Mouse (Mus musculus): ENCODE results near the gene Gm10428. TPM values are rescaled to one million over a fixed set of nuclear protein-coding genes. Genes with fewer than 3 reads are reported as not detected.

The Gm10428 gene
- polyA plus RNA-seq, 1 experiment from 2014 or later, result not detected

DNA sequence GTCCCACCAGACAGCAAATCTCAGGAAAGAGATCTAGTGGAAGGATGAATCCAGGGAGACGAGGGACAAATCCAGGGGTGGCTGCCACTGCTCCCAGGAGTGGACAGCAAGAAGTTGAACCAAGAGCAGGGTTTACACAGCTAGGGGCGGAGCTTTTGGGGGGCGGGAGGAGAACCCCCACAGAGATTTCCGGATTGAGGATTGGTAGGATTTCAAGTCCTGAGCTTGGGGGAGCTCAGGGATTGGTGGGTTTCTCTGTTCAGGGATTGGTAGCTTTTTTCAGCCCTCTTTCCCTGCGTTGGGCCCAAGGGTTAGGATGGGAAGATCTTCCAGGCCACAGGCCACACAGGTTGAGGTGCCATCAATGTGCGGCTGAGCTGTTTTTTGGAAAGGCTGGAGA, 5.0 kb downstream of the Gm10428 start:
- Histone ChIP-seq H3K9ac (ENCODE audit: low read depth, low read length) (no peak overlapping the region), H3K9me3 (ENCODE audit: control insufficient read depth) (no peaks in the 10 kb centered on the region), H3K4me3 (ENCODE audit: low read depth, low read length) (no peak overlapping the region), H3K27me3 (replicated peaks; ENCODE audit: control insufficient read depth, insufficient read depth, low read length) (no peaks in the 10 kb centered on the region; the same call in 1 of the 2 replicates), H3K36me3 (ENCODE audit: control insufficient read depth, insufficient read depth) (no peaks in the 10 kb centered on the region), H3K4me1 (replicated peaks; ENCODE audit: control insufficient read depth, insufficient read depth, low read length) (no peaks in the 10 kb centered on the region; the same call in 1 of the 2 replicates), H3K4me2 (replicated peaks; ENCODE audit: low read depth) (no peak overlapping the region), H3K27ac (ENCODE audit: low read depth, low read length) (no peak overlapping the region)
- 84% methylated on average over 6 of the region's 6 CpGs for WGBS
- ATAC-seq, result no peak
- no peak for TF ChIP-seq CTCF (IDR thresholded peaks at IDR 0.05; ENCODE audit: low read depth)

DNA sequence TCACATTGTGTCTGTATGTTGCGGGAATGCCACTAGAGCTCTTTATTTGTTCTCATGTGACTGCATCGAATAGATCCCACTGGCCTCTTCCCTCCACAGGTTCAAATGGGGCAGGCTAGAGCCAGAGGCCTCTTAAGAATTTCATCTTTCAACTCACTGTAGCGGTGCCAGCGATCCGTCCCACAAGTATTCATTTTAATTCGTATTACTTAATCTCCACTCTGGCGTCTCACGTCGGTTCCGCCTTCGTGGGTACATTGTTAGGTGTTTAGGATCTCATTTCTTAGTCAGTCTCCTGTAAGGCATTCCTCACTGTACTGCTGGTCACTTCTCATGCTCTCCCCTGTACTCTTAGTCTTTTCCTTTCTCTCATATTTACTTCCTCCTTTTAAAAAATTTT, 5.6 kb downstream of the Gm10428 start:
- TF ChIP-seq CTCF (IDR thresholded peaks at IDR 0.05; ENCODE audit: low read depth), result no peak
- Histone ChIP-seq H3K4me2 (replicated peaks; ENCODE audit: low read depth) (no peak overlapping the region), H3K4me1 (replicated peaks; ENCODE audit: control insufficient read depth, insufficient read depth, low read length) (no peaks in the 10 kb centered on the region; the same call in 1 of the 2 replicates), H3K36me3 (ENCODE audit: control insufficient read depth, insufficient read depth) (no peaks in the 10 kb centered on the region), H3K27me3 (replicated peaks; ENCODE audit: control insufficient read depth, insufficient read depth, low read length) (no peaks in the 10 kb centered on the region; the same call in 1 of the 2 replicates), H3K9me3 (ENCODE audit: control insufficient read depth) (no peaks in the 10 kb centered on the region), H3K27ac (ENCODE audit: low read depth, low read length) (peak overlapping the region; percentile 17; the same call in 1 of the 2 replicates), H3K9ac (ENCODE audit: low read depth, low read length) (no peak overlapping the region), H3K4me3 (ENCODE audit: low read depth, low read length) (no peak overlapping the region)
- no peak for ATAC-seq
- WGBS, result 88% methylated on average over 11 of the region's 11 CpGs

DNA sequence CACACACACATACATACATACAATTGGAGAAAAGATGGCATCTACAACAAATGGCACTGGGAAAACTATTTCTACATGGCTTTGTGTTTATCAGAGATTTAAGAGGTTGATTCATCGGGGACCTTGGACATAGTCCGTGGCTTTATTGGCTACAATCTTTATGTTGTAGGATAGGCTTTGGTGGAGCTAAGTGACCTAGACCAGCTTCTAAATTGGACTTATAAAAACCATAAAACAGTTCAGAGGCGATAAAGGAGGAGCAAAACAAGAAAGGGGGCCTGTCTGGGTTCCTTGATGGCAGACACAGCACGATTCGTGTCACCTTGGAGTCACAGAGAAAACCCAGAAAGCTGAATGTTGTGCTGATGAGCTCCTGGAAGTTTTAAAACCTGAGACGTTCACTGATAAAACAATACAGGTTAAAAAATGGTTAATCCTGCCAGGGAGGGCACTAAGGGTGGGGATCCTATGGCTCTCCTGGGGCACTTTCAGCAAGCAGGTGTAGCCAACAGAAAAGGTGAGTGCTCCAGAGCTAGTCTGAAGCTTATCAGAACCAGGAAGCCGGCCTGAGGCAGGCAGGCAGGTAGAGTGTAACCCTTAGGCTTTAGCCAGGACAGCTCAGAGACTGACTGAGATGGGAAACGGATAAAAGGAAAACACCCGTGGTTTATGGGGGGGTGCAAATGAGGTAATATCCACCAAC, 8.0 kb downstream of the Gm10428 start:
- Histone ChIP-seq H3K27me3 (replicated peaks; ENCODE audit: control insufficient read depth, insufficient read depth, low read length) (no peaks in the 10 kb centered on the region), H3K36me3 (ENCODE audit: control insufficient read depth, insufficient read depth) (no peaks in the 10 kb centered on the region), H3K9me3 (ENCODE audit: control insufficient read depth) (no peaks in the 10 kb centered on the region), H3K4me1 (replicated peaks; ENCODE audit: control insufficient read depth, insufficient read depth, low read length) (no peaks in the 10 kb centered on the region; the same call in 1 of the 2 replicates), H3K27ac (ENCODE audit: low read depth, low read length) (peak overlapping the region; percentile 91), H3K9ac (ENCODE audit: low read depth, low read length) (no peak overlapping the region), H3K4me3 (ENCODE audit: low read depth, low read length) (no peak overlapping the region), H3K4me2 (replicated peaks; ENCODE audit: low read depth) (peak overlapping the region; percentile 37)
- ATAC-seq, result peak; percentile 75
- 33% methylated on average over 9 of the region's 9 CpGs for WGBS
- TF ChIP-seq CTCF (IDR thresholded peaks at IDR 0.05; ENCODE audit: low read depth), result no peak

DNA sequence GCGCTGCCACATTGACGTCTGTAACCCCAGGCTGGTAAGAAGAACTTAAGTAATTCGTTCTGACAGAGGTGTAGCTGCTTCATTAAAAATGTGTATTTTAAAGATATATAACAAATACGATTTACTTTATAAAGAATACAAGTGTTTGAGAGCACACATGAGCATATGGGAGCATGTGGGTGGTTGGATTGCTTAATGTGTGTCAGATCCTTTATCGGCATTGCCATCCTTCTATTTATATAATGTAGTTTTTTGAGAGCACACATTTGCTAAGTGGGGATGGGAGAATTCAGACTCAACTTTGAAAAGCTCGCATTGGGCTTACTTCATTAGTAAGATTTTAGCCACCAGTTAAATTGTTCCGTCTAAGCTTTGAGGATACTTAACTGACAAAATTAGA, 23.6 kb downstream of the Gm10428 start:
- Histone ChIP-seq H3K27ac (ENCODE audit: low read depth, low read length) (no peak overlapping the region), H3K4me3 (ENCODE audit: low read depth, low read length) (no peak overlapping the region), H3K36me3 (ENCODE audit: control insufficient read depth, insufficient read depth) (peaks cover 19% of the 10 kb centered on the region), H3K27me3 (replicated peaks; ENCODE audit: control insufficient read depth, insufficient read depth, low read length) (no peaks in the 10 kb centered on the region), H3K4me1 (replicated peaks; ENCODE audit: control insufficient read depth, insufficient read depth, low read length) (no peaks in the 10 kb centered on the region), H3K9me3 (ENCODE audit: control insufficient read depth) (peaks cover 24% of the 10 kb centered on the region), H3K9ac (ENCODE audit: low read depth, low read length) (no peak overlapping the region), H3K4me2 (replicated peaks; ENCODE audit: low read depth) (no peak overlapping the region)
- WGBS, result 97% methylated on average over 7 of the region's 7 CpGs
- no peak for ATAC-seq
- no peak for TF ChIP-seq CTCF (IDR thresholded peaks at IDR 0.05; ENCODE audit: low read depth)

DNA sequence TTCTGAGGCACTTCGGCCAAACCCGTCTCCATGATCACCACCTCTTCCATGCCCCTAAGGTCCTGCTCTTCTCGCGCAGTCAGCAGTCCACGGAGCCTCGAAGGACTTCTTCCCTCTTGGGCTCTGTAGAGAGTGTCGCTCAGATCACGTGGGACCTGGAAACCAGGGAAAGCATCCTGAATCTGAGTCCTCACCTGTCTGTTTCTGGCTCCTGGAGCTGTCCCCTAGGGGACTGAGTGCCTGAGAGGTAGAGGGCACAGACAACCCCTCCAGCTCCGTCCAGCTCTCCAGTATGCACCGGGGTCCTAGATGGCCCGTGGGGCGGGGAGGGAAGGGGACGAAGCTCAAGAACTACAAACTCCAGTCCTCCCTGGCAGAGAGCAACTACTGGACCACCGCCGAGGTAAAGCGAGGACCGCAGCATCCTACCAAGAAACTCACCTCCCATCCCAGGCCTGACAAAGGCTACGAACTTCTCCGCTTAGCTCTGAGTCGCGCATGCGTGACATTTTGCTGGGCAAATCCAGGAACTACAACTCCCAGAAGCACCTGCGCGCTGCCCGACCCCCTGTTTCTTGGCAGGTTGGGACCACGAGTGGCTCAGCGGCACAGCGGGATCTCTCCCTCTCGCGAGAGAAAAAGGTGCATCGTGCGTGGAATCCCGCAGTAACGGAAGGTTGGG, 36.2 kb downstream of the Gm10428 start, which contains the start of gene Zfp286:
TSS of gene Zfp286 (minus strand) at position 528 of the 682 bp plus-strand sequence.
- H3K9ac ChIP-seq (ENCODE audit: low read depth, low read length), result 0 out of 2 replicates have a peak within 1 kb of the TSS, but pooled peaks have one; percentile 37
- peak; percentile 74 for ATAC-seq
- H3K4me3 ChIP-seq (ENCODE audit: low read depth, low read length), result peak within 1 kb of the TSS; percentile 44
- WGBS, result 6% methylated on average over 34 of the region's 34 CpGs
- H3K36me3 ChIP-seq (ENCODE audit: control insufficient read depth, insufficient read depth), result no peaks in the 10 kb centered on the region; the same call in none of the 2 replicates
- H3K4me2 ChIP-seq (replicated peaks; ENCODE audit: low read depth), result peak within 1 kb of the TSS; percentile 77
- no peaks in the 10 kb centered on the region for H3K27me3 ChIP-seq (replicated peaks; ENCODE audit: control insufficient read depth, insufficient read depth, low read length)
- 0 out of 2 replicates have a peak, but pooled peaks cover 4% of the 10 kb centered on the region for H3K4me1 ChIP-seq (replicated peaks; ENCODE audit: control insufficient read depth, insufficient read depth, low read length)
- no peak for TF ChIP-seq CTCF (IDR thresholded peaks at IDR 0.05; ENCODE audit: low read depth)
- H3K27ac ChIP-seq (ENCODE audit: low read depth, low read length), result no peak within 1 kb of the TSS
- H3K9me3 ChIP-seq (ENCODE audit: control insufficient read depth), result no peaks in the 10 kb centered on the region

DNA sequence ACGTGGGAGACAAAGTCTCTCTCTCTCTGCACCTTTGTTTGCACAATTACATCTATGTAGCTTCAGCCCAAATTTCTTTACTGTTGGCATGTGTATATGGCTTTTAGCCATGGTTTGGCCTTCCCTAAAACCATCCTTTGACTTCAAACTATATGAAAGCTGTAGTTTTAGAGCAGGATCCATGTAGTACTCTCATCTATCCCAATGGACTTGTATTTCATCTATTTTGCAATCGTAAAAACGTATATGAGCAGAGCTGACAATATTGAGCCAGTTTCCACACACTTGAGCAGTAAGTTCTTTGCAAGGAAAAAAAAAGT, 36.7 kb downstream of the Gm10428 start:
- ATAC-seq, result no peak
- 0 out of 2 replicates have a peak, but pooled peaks cover 4% of the 10 kb centered on the region for H3K4me1 ChIP-seq (replicated peaks; ENCODE audit: control insufficient read depth, insufficient read depth, low read length)
- H3K27ac ChIP-seq (ENCODE audit: low read depth, low read length), result no peak overlapping the region
- peak overlapping the region; percentile 77 for H3K4me2 ChIP-seq (replicated peaks; ENCODE audit: low read depth)
- no peak for TF ChIP-seq CTCF (IDR thresholded peaks at IDR 0.05; ENCODE audit: low read depth)
- H3K27me3 ChIP-seq (replicated peaks; ENCODE audit: control insufficient read depth, insufficient read depth, low read length), result no peaks in the 10 kb centered on the region
- WGBS, result 59% methylated on average over 3 of the region's 3 CpGs
- H3K9ac ChIP-seq (ENCODE audit: low read depth, low read length), result no peak overlapping the region
- H3K36me3 ChIP-seq (ENCODE audit: control insufficient read depth, insufficient read depth), result no peaks in the 10 kb centered on the region; the same call in 1 of the 2 replicates
- peak overlapping the region; percentile 44; the same call in 1 of the 2 replicates for H3K4me3 ChIP-seq (ENCODE audit: low read depth, low read length)
- no peaks in the 10 kb centered on the region for H3K9me3 ChIP-seq (ENCODE audit: control insufficient read depth)

Other genes with a start within 250 kb of the Gm10428 start
- gene Cenpv, start 213.8 kb upstream of the Gm10428 start, polyA plus RNA-seq (2015; fragmentation: Nextera tagmentation; extraction: Ambion mirVana), result 54.9 and 55.2 TPM in 2 replicates
- 2,405 and 2,440 TPM in 2 replicates for gene Ubb, start 201.9 kb upstream of the Gm10428 start, polyA plus RNA-seq (2015; fragmentation: Nextera tagmentation; extraction: Ambion mirVana)
- gene Trpv2, start 178.6 kb upstream of the Gm10428 start, polyA plus RNA-seq (2015; fragmentation: Nextera tagmentation; extraction: Ambion mirVana), result 6.0 and 6.3 TPM in 2 replicates
- 31.9 and 32.3 TPM in 2 replicates for gene Lrrc75a, start 104.6 kb upstream of the Gm10428 start, polyA plus RNA-seq (2015; fragmentation: Nextera tagmentation; extraction: Ambion mirVana)
- 62.2 and 67.7 TPM in 2 replicates for gene Mmgt2, start 104.4 kb upstream of the Gm10428 start, polyA plus RNA-seq (2015; fragmentation: Nextera tagmentation; extraction: Ambion mirVana)
- gene Zfp287, start 21.2 kb upstream of the Gm10428 start, polyA plus RNA-seq (2015; fragmentation: Nextera tagmentation; extraction: Ambion mirVana), result 1.5 and 2.3 TPM in 2 replicates
- 4.2 and 4.3 TPM in 2 replicates for gene Zfp286, start 36.4 kb downstream of the Gm10428 start, polyA plus RNA-seq (2015; fragmentation: Nextera tagmentation; extraction: Ambion mirVana)
- gene Trim16, start 67.1 kb downstream of the Gm10428 start, polyA plus RNA-seq (2015; fragmentation: Nextera tagmentation; extraction: Ambion mirVana), result 10.8 and 11.5 TPM in 2 replicates
- gene Fbxw10, start 94.0 kb downstream of the Gm10428 start, polyA plus RNA-seq (2015; fragmentation: Nextera tagmentation; extraction: Ambion mirVana), result 0.14 and 0.17 TPM in 2 replicates
- gene Tvp23b, start 126.4 kb downstream of the Gm10428 start, polyA plus RNA-seq (2015; fragmentation: Nextera tagmentation; extraction: Ambion mirVana), result 53.4 and 57.2 TPM in 2 replicates
- not detected in 2 replicates for gene Cdrt4, start 198.1 kb downstream of the Gm10428 start, polyA plus RNA-seq (2015; fragmentation: Nextera tagmentation; extraction: Ambion mirVana)